Mouse (Mus musculus) midbrain, embryonic 14.5 days (tissue): ENCODE measurements around the gene 5730522E02Rik. TPM values are rescaled to one million over a fixed set of nuclear protein-coding genes. Genes with fewer than 3 reads are reported as not detected.
A peak's percentile ranks its signal among the peaks of the same experiment; 100 is the strongest.
"Not testable (repeated sequence)": the region's sequence is repeated elsewhere in the genome, so short reads cannot be mapped to it uniquely, and the experiment has no call there.

Source experiments
- ATAC-seq: fragments of 200-750 bp; cut with Nextera tagmentation; 2 replicates; pipeline ENCODE4 v1.8.0; 2017; ENCODE audit warnings: moderate number of reproducible peaks, moderate library complexity; ENCODE audit not compliant: low FRiP score, low TSS enrichment
- DNase-seq: peaks from one replicate; pipeline ENCODE4 v3.0.0-alpha.2; 2015
- H3K27ac ChIP-seq: fragments of 300-500 bp; sonication (generic); replicated peaks from 2 replicates; pipeline ENCODE4 v1.5.1; 2014; ENCODE audit warnings: mild to moderate bottlenecking, low read depth, low read length, moderate library complexity
- H3K27me3 ChIP-seq: fragments of 300-500 bp; sonication (generic); 2 replicates; pipeline ENCODE4 v1.6.1; 2014; ENCODE audit warnings: low read length, control low read depth, mixed read lengths; ENCODE audit not compliant: control insufficient read depth, insufficient read depth
- H3K36me3 ChIP-seq: fragments of 300-500 bp; sonication (generic); 2 replicates; pipeline ENCODE4 v1.6.1; 2014; ENCODE audit warnings: low read length, control low read depth; ENCODE audit not compliant: control insufficient read depth, insufficient read depth
- H3K4me1 ChIP-seq: fragments of 300-500 bp; sonication (generic); 2 replicates; pipeline ENCODE4 v1.6.1; 2014; ENCODE audit warnings: mild to moderate bottlenecking, antibody characterized with exemption, low read length, control low read depth; ENCODE audit not compliant: control insufficient read depth, insufficient read depth
- H3K4me2 ChIP-seq: fragments of 300-500 bp; sonication (generic); 2 replicates; pipeline ENCODE4 v1.6.1; 2014; ENCODE audit warnings: mild to moderate bottlenecking, low read length, moderate library complexity
- H3K4me3 ChIP-seq: fragments of 300-500 bp; sonication (generic); replicated peaks from 2 replicates; pipeline ENCODE4 v1.5.1; 2014; ENCODE audit warnings: low read depth, low read length
- H3K9ac ChIP-seq: fragments of 300-500 bp; sonication (generic); replicated peaks from 2 replicates; pipeline ENCODE4 v1.6.1; 2014; ENCODE audit warnings: mild to moderate bottlenecking, low read length, moderate library complexity
- H3K9me3 ChIP-seq: fragments of 300-500 bp; sonication (generic); 2 replicates; pipeline ENCODE4 v1.6.1; 2016; ENCODE audit warnings: low read length, control low read depth, mixed read lengths; ENCODE audit not compliant: control insufficient read depth
- WGBS: fragments of 180-500 bp; shearing (Covaris S2); extraction: QIAGEN DNeasy Blood & Tissue Kit; methylation state at CpG from one replicate; pipeline ENCODE4 v1.1.7; 2014; 5-methylcytosine and 5-hydroxymethylcytosine counted together
- polyA plus RNA-seq: library from polyadenylated mRNA; unstranded; fragments of >200 nt; fragmentation: Nextera tagmentation; extraction: Ambion mirVana; gene quantifications from 2 replicates; pipeline ENCODE4 v1.2.1, GENCODE M21; 2014

The 5730522E02Rik gene
- 14.8 and 19.0 TPM in 2 replicates for polyA plus RNA-seq

- Histone ChIP-seq H3K9me3 (no peaks in the 10 kb centered on the region), H3K9ac (peak within 1 kb of the TSS; percentile 94), H3K27me3 (no peaks in the 10 kb centered on the region), H3K4me3 (peak within 1 kb of the TSS; percentile 66), H3K27ac (peak within 1 kb of the TSS; percentile 99), H3K4me1 (peaks cover 9% of the 10 kb centered on the region; the same call in 1 of the 2 replicates), H3K4me2 (peak within 1 kb of the TSS; percentile 85), H3K36me3 (no peaks in the 10 kb centered on the region)
- 3% methylated on average over 31 of the region's 31 CpGs for WGBS
- DNase-seq (no peak), ATAC-seq (no peak)
Measured at GRCm38 (mm10) chr11:26210582-26211180, at the start of gene 5730522E02Rik. Gene 5730522E02Rik, minus strand, starts transcription at chr11:26210763.

- WGBS = 90% methylated on average over 1 of the region's 1 CpGs
- Histone ChIP-seq H3K9me3 (no peaks in the 10 kb centered on the region), H3K4me3 (no peak overlapping the region), H3K27ac (no peak overlapping the region), H3K27me3 (no peaks in the 10 kb centered on the region), H3K4me2 (no peak overlapping the region), H3K4me1 (no peaks in the 10 kb centered on the region), H3K9ac (no peak overlapping the region), H3K36me3 (no peaks in the 10 kb centered on the region)
- DNase-seq (no peak), ATAC-seq (no peak)
Measured at GRCm38 (mm10) chr11:26236540-26236939, 26.0 kb upstream of the 5730522E02Rik start.

GRCm38 (mm10) chr11:26229895-26230294 is 19.3 kb upstream of the 5730522E02Rik start:
- Histone ChIP-seq H3K4me2 (no peak overlapping the region), H3K27ac (no peak overlapping the region), H3K9ac (no peak overlapping the region), H3K27me3 (no peaks in the 10 kb centered on the region), H3K36me3 (no peaks in the 10 kb centered on the region), H3K9me3 (no peaks in the 10 kb centered on the region), H3K4me3 (no peak overlapping the region), H3K4me1 (no peaks in the 10 kb centered on the region)
- ATAC-seq (no peak), DNase-seq (no peak)
- WGBS = 68% methylated on average over 1 of the region's 1 CpGs

- not testable (repeated sequence) for H3K4me3 ChIP-seq, H3K27ac ChIP-seq, H3K4me1 ChIP-seq, ATAC-seq, H3K9ac ChIP-seq, DNase-seq, H3K4me2 ChIP-seq, H3K9me3 ChIP-seq, H3K27me3 ChIP-seq, H3K36me3 ChIP-seq
- 91% methylated on average over 1 of the region's 1 CpGs for WGBS
Measured at GRCm38 (mm10) chr11:26213643-26214042, 3.1 kb upstream of the 5730522E02Rik start.

GRCm38 (mm10) chr11:26209811-26210581 is 567 bp downstream of the 5730522E02Rik start:
- no peaks in the 10 kb centered on the region for H3K27me3 ChIP-seq
- H3K36me3 ChIP-seq = no peaks in the 10 kb centered on the region
- DNase-seq = peak; percentile 88
- H3K9ac ChIP-seq = peak overlapping the region; percentile 94
- WGBS = under 1% methylated on average over 52 of the region's 73 CpGs
- H3K4me1 ChIP-seq = peaks cover 9% of the 10 kb centered on the region; the same call in 1 of the 2 replicates
- H3K4me3 ChIP-seq = peak overlapping the region; percentile 66
- no peaks in the 10 kb centered on the region for H3K9me3 ChIP-seq
- peak; percentile 95 for ATAC-seq
- H3K4me2 ChIP-seq = peak overlapping the region; percentile 85
- peak overlapping the region; percentile 99 for H3K27ac ChIP-seq

GRCm38 (mm10) chr11:26203466-26203865 is 7.1 kb downstream of the 5730522E02Rik start:
- Histone ChIP-seq H3K27ac (no peak overlapping the region), H3K4me1 (no peaks in the 10 kb centered on the region), H3K27me3 (no peaks in the 10 kb centered on the region), H3K9ac (no peak overlapping the region), H3K9me3 (no peaks in the 10 kb centered on the region), H3K4me2 (no peak overlapping the region), H3K4me3 (no peak overlapping the region), H3K36me3 (no peaks in the 10 kb centered on the region)
- ATAC-seq = no peak
- DNase-seq = no peak
- 90% methylated on average over 2 of the region's 2 CpGs for WGBS

- H3K27ac ChIP-seq = no peak overlapping the region
- no peaks in the 10 kb centered on the region for H3K36me3 ChIP-seq
- 86% methylated on average over 5 of the region's 5 CpGs for WGBS
- no peaks in the 10 kb centered on the region for H3K27me3 ChIP-seq
- DNase-seq (no peak), ATAC-seq (no peak)
- no peak overlapping the region for H3K4me3 ChIP-seq
- H3K9me3 ChIP-seq = no peaks in the 10 kb centered on the region
- no peak overlapping the region for H3K9ac ChIP-seq
- no peaks in the 10 kb centered on the region for H3K4me1 ChIP-seq
- no peak overlapping the region for H3K4me2 ChIP-seq
Measured at GRCm38 (mm10) chr11:26202842-26203241, 7.7 kb downstream of the 5730522E02Rik start.

GRCm38 (mm10) chr11:26201778-26202097 is 8.8 kb downstream of the 5730522E02Rik start:
- DNase-seq (no peak), ATAC-seq (no peak; the same call in 1 of the 2 replicates)
- Histone ChIP-seq H3K4me2 (no peak overlapping the region), H3K9me3 (no peaks in the 10 kb centered on the region), H3K9ac (no peak overlapping the region), H3K27me3 (no peaks in the 10 kb centered on the region), H3K4me1 (no peaks in the 10 kb centered on the region), H3K27ac (no peak overlapping the region), H3K36me3 (no peaks in the 10 kb centered on the region), H3K4me3 (no peak overlapping the region)
